Mouse (Mus musculus): Measurements from ENCODE around the gene Oxa1l. TPM values are rescaled to one million over a fixed set of nuclear protein-coding genes. Genes with fewer than 3 reads are reported as not detected.
A peak's percentile ranks its signal among the peaks of the same experiment; 100 is the strongest.

The Oxa1l gene
- total and polyA plus RNA-seq, 3 experiments, result 34.2 to 134 (median 72.2) TPM

DNA sequence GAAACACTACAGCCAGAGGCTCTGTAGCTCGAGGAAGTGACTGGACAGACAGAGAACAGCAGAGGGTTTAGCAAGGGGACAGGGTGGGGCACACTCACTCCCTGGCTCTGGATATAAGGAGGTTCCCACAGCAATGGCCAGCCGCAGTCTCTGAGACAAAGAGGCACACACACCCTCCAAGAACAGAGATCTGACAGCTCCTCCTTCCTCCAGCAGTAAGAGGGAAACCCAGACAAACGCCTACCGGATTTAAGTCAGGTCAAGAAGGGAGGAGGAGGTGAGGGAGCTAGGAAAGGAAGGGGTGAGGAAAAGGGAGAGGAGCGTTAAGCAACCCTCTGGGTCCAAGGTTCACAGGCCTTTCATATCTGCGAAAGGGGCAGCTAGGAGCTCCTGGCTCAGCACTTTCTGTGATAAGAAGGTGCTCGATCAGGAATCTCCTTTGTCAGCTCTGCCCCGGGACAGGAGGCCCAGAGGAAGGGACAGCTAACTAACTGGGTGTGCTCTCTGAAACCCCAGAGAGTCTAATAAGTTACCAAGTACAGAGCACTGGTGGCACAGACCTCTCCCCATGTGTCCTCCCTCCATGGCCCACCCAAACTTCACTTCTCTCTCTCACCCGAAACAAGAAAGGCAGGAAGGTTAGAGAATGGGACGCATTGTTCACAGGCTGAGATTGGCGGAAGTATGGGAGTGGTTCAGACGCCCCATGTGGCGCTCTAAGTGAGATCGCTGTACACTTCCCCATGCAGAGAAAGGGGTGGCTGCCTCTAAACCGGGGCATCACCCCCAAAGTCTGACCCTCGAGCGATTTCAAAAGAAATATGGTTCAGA is 49.6 kb downstream of the Oxa1l start:
- H3K36me3 ChIP-seq (replicated peaks), result no peaks in the 10 kb centered on the region
- no peak for TF ChIP-seq TAL1 (conservative IDR thresholded peaks at IDR 0.05; ENCODE audit: low read depth, low read length)
- no peak for TF ChIP-seq POLR2AphosphoS5 (IDR thresholded peaks at IDR 0.05; ENCODE audit: insufficient replicate concordance, low read depth, low read length)
- no peak for TF ChIP-seq GATA2 (IDR thresholded peaks at IDR 0.05; ENCODE audit: borderline replicate concordance, low read depth, low read length)
- no peak for TF ChIP-seq CTCF (IDR thresholded peaks at IDR 0.05; ENCODE audit: low read depth, low read length)
- no peak for TF ChIP-seq GATA1 (IDR thresholded peaks at IDR 0.05; ENCODE audit: borderline replicate concordance, low read length)
- no peak overlapping the region for H3K4me3 ChIP-seq (ENCODE audit: low read depth, low read length)
- no peak for ATAC-seq (ENCODE audit: extremely low read depth, insufficient number of reproducible peaks, low FRiP score, poor library complexity, severe bottlenecking)
- no peaks in the 10 kb centered on the region for H3K9me3 ChIP-seq (replicated peaks)
- H3K27me3 ChIP-seq (ENCODE audit: insufficient read depth, low read length), result peaks cover 18% of the 10 kb centered on the region; the same call in 1 of the 2 replicates
- DNase-seq (ENCODE audit: low spot score), result no peak
- peaks cover 5% of the 10 kb centered on the region; the same call in 1 of the 2 replicates for H3K4me1 ChIP-seq (ENCODE audit: insufficient read depth, low read depth, low read length)

GRCm38 (mm10) chr14:54412000-54412576 is 51.5 kb downstream of the Oxa1l start:
- Histone ChIP-seq H3K36me3 (replicated peaks) (no peaks in the 10 kb centered on the region), H3K27me3 (ENCODE audit: insufficient read depth, low read length) (peaks cover 18% of the 10 kb centered on the region), H3K9me3 (replicated peaks) (no peaks in the 10 kb centered on the region), H3K4me1 (ENCODE audit: insufficient read depth, low read depth, low read length) (peaks cover 15% of the 10 kb centered on the region), H3K4me3 (ENCODE audit: low read depth, low read length) (no peak overlapping the region)
- no peak for TF ChIP-seq GATA1 (IDR thresholded peaks at IDR 0.05; ENCODE audit: borderline replicate concordance, low read length)
- TF ChIP-seq POLR2AphosphoS5 (IDR thresholded peaks at IDR 0.05; ENCODE audit: insufficient replicate concordance, low read depth, low read length), result no peak
- no peak for TF ChIP-seq CTCF (IDR thresholded peaks at IDR 0.05; ENCODE audit: low read depth, low read length)
- TF ChIP-seq GATA2 (IDR thresholded peaks at IDR 0.05; ENCODE audit: borderline replicate concordance, low read depth, low read length), result no peak
- no peak for TF ChIP-seq TAL1 (conservative IDR thresholded peaks at IDR 0.05; ENCODE audit: low read depth, low read length)
- DNase-seq (ENCODE audit: low spot score) (no peak), ATAC-seq (ENCODE audit: extremely low read depth, insufficient number of reproducible peaks, low FRiP score, poor library complexity, severe bottlenecking) (no peak)

DNA sequence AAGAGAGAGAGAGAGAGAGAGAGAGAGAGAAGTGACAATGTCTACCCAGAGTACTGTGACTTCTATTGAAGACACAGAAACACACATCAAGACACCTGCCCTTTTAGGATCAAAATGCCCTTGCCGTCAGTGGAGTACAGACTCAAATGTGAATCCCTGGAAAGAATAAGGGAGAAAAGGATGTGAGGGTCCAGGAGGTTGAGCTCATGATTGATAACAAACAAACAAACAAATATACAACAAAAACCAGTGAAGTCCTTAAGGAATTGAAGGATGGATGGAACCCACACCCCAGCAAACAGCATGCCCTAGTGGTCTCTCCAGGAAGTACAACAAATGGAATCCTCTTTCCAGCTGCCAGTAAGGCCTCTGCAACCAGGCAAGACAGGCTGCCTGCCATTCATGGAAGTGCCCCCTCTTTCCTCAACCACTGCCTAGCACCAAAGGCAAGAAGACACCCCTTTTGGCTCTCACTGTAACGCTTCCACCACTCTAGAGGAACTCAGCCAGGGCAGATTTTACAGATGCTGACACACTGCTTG is 52.1 kb downstream of the Oxa1l start:
- H3K9me3 ChIP-seq (replicated peaks), result no peaks in the 10 kb centered on the region
- peak; percentile 50 for DNase-seq (ENCODE audit: low spot score)
- no peak overlapping the region for H3K4me3 ChIP-seq (ENCODE audit: low read depth, low read length)
- H3K36me3 ChIP-seq (replicated peaks), result no peaks in the 10 kb centered on the region
- peaks cover 21% of the 10 kb centered on the region for H3K4me1 ChIP-seq (ENCODE audit: insufficient read depth, low read depth, low read length)
- H3K27me3 ChIP-seq (ENCODE audit: insufficient read depth, low read length), result peaks cover 18% of the 10 kb centered on the region
- ATAC-seq (ENCODE audit: extremely low read depth, insufficient number of reproducible peaks, low FRiP score, poor library complexity, severe bottlenecking), result no peak
- no peak for TF ChIP-seq GATA1 (IDR thresholded peaks at IDR 0.05; ENCODE audit: borderline replicate concordance, low read length)
- TF ChIP-seq CTCF (IDR thresholded peaks at IDR 0.05; ENCODE audit: low read depth, low read length), result peak; percentile 92

DNA sequence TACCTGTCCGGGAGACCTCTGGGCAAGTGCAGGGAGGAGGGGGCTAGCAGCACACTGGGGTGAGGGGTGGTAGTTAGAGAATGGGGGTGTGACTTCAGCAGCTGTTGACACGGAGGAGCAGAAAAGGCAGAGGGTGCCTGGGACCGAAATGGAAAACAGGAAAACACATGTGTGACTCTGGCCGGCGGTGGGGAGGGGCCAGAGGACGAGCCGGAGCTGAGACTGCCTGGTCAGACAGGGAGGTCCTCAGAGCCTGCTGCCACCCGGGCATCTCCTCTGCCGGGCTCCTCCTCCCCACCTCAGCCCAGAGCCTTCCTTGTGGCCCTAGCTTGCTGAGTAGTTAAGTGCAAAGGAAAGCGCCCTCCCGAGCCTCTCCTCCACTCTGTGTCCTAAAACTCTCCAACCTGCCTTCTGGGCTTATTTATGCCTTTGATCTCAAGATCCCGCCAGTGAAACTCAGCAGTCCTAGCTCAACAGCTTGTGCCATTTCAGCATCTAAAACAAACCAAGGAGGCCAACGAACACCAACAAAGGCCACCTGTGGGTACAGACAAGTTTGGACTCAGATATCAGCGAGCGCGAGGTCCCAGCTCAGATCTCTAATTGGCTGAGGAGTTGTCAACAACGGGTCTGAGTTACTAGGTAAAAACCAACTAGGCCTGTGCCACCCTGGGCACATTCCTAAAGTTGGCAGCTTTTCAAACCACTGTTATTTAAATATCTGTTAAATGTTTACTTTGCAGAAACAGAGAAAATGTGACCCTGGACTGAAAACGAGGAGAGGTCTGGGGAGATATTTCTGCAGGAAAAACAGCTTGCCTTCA is 53.5 kb downstream of the Oxa1l start:
- H3K9me3 ChIP-seq (replicated peaks), result no peaks in the 10 kb centered on the region
- TF ChIP-seq GATA2 (IDR thresholded peaks at IDR 0.05; ENCODE audit: borderline replicate concordance, low read depth, low read length), result no peak
- TF ChIP-seq TAL1 (conservative IDR thresholded peaks at IDR 0.05; ENCODE audit: low read depth, low read length), result no peak
- no peak for TF ChIP-seq GATA1 (IDR thresholded peaks at IDR 0.05; ENCODE audit: borderline replicate concordance, low read length)
- TF ChIP-seq CTCF (IDR thresholded peaks at IDR 0.05; ENCODE audit: low read depth, low read length), result no peak
- no peak for TF ChIP-seq POLR2AphosphoS5 (IDR thresholded peaks at IDR 0.05; ENCODE audit: insufficient replicate concordance, low read depth, low read length)
- H3K36me3 ChIP-seq (replicated peaks), result peaks cover 5% of the 10 kb centered on the region
- H3K4me3 ChIP-seq (ENCODE audit: low read depth, low read length), result no peak overlapping the region
- H3K4me1 ChIP-seq (ENCODE audit: insufficient read depth, low read depth, low read length), result peaks cover 24% of the 10 kb centered on the region
- DNase-seq (ENCODE audit: low spot score) (no peak), ATAC-seq (ENCODE audit: extremely low read depth, insufficient number of reproducible peaks, low FRiP score, poor library complexity, severe bottlenecking) (no peak)
- peaks cover 13% of the 10 kb centered on the region for H3K27me3 ChIP-seq (ENCODE audit: insufficient read depth, low read length)

GRCm38 (mm10) chr14:54415241-54416020 is 54.8 kb downstream of the Oxa1l start:
- DNase-seq (ENCODE audit: low spot score), result no peak
- TF ChIP-seq CTCF (IDR thresholded peaks at IDR 0.05; ENCODE audit: low read depth, low read length), result no peak
- no peak for TF ChIP-seq GATA2 (IDR thresholded peaks at IDR 0.05; ENCODE audit: borderline replicate concordance, low read depth, low read length)
- no peak for TF ChIP-seq TAL1 (conservative IDR thresholded peaks at IDR 0.05; ENCODE audit: low read depth, low read length)
- TF ChIP-seq GATA1 (IDR thresholded peaks at IDR 0.05; ENCODE audit: borderline replicate concordance, low read length), result no peak
- TF ChIP-seq POLR2AphosphoS5 (IDR thresholded peaks at IDR 0.05; ENCODE audit: insufficient replicate concordance, low read depth, low read length), result no peak
- H3K9me3 ChIP-seq (replicated peaks), result no peaks in the 10 kb centered on the region
- H3K4me1 ChIP-seq (ENCODE audit: insufficient read depth, low read depth, low read length), result peaks cover 22% of the 10 kb centered on the region
- ATAC-seq (ENCODE audit: extremely low read depth, insufficient number of reproducible peaks, low FRiP score, poor library complexity, severe bottlenecking), result no peak
- H3K36me3 ChIP-seq (replicated peaks), result peaks cover 10% of the 10 kb centered on the region
- no peak overlapping the region for H3K4me3 ChIP-seq (ENCODE audit: low read depth, low read length)
- peaks cover 4% of the 10 kb centered on the region for H3K27me3 ChIP-seq (ENCODE audit: insufficient read depth, low read length)
